Mouse (Mus musculus) ES-E14 (cell line): Measurements from ENCODE around the gene Npas3.

Experiments
- CHD2 ChIP-seq: IDR thresholded peaks from 2 replicates; pipeline ENCODE4 v1.6.1; 2014; ENCODE audit warnings: mild to moderate bottlenecking, low read depth, low read length, inconsistent platforms
- HCFC1 ChIP-seq: IDR thresholded peaks from 2 replicates; pipeline ENCODE4 v1.6.1; 2012; ENCODE audit warnings: low read length, inconsistent platforms, borderline replicate concordance; ENCODE audit not compliant: insufficient read depth
- MAFK ChIP-seq: IDR thresholded peaks from 2 replicates; pipeline ENCODE4 v1.6.1; 2014; ENCODE audit warnings: mild to moderate bottlenecking, low read depth, low read length, inconsistent platforms; ENCODE audit not compliant: insufficient read depth
- ZNF384 ChIP-seq: IDR thresholded peaks from 2 replicates; pipeline ENCODE4 v1.6.1; 2012; ENCODE audit warnings: low read depth, low read length, inconsistent platforms

DNA sequence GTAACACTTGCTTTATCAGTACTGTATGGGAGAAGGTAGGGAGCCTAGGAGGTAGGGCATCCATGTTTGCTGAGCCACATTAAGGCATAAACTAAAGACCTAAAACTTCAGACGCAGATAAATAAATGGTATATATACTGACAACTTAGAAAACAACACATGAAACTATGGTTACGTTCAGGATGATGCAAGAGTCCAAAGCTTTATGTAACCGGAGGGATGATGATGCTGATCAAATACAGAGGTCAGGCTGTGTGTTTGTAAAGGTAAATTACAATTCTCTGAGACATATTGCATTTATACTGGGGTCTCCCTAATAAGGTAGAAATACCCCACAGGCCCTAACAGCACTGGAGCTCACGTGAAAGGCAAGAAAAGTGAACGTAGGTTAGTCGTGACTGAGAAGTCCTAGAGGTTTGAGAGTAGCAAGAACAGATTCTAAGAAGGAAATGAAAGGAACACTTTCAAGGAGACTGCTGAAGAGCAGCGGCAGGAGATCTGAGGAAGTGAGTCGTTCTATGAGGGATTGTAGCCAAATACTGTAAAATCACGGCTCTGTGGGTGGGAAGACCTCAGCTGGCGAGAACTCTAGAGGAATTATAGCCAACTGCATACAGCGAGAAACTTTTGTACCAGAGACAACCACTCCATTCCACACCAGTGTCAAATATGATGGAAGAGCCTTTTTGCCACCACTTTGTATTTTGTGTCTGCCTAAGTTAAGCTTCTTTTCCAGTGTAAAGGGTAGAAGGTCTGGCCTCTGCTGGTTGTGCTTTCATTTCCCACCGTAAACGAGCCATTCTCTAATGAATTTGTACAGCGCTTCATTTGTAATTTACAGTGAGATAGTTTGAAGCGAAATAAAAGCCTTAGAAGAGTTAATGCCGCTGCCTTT, 49.7 kb downstream of the Npas3 start:
- TF ChIP-seq CHD2 = no peak
- no peak for TF ChIP-seq HCFC1
- TF ChIP-seq ZNF384 = no peak
- TF ChIP-seq MAFK = no peak
